Mouse (Mus musculus) urinary bladder, postnatal 25 days (tissue): Measurements from ENCODE around the gene Olfr1167.
"Not testable (repeated sequence)": the region's sequence is repeated elsewhere in the genome, so short reads cannot be mapped to it uniquely, and the experiment has no call there.

Source experiments
- DNase-seq: peaks from one replicate; pipeline ENCODE4 v3.0.0; 2022; ENCODE audit warnings: low spot score

Olfr1167 gene

GRCm38 (mm10) chr2:88155093-88155492 lies at the start of gene Olfr1167:
Gene Olfr1167 (minus strand): TSS chr2:88155193.
- not testable (repeated sequence) for DNase-seq

- no peak for DNase-seq
These were observed 26.6 kb upstream of the Olfr1167 start, which contains the start of gene Olfr1168 for GRCm38 (mm10) chr2:88181580-88181979. Gene Olfr1168 (plus strand): TSS chr2:88181880.

DNA sequence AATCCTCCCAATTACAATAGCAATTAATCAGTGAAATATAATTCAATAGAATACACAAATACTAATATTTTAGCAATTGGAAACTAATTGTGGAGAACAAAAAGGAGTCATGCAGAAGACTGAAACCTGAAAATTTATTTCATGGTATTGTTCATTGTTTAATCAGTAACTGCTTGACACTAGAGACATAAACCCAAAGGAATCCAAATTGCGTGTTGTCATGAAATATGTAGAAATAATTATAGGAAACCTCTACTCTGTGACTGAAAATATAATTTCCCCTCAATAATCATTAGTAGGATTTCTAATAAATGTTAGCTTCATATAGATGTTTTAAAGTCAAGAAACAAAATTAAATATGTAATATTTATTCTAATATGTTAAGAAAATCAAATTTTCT lies 26.8 kb downstream of the Olfr1167 start, which contains the start of gene Olfr1166:
Gene Olfr1166, minus strand, starts transcription at position 101 of the 400 bp plus-strand sequence.
- no peak for DNase-seq
